In genomic region chr7:64064460-64065241, GRCm38 (mm10) we compare ENCODE assay signal across 8 mouse cellular contexts.
DNase-seq lines count a peak whose midpoint lies in the region; ATAC-seq lines count a peak whose summit lies in the region.

No protein-coding gene starts in this region.

- H3K9ac ChIP-seq in kidney, embryonic 14.5 days (ENCODE audit: low read depth, low read length): no peak overlapping the region
- no peak overlapping the region for H3K9ac ChIP-seq in heart, embryonic 15.5 days
- no peak overlapping the region for H3K9ac ChIP-seq in stomach, embryonic 15.5 days

- H3K27me3 ChIP-seq in kidney, embryonic 14.5 days (ENCODE audit: control insufficient read depth, insufficient read depth, low read length): no peaks in the 10 kb centered on the region
- no peaks in the 10 kb centered on the region for H3K27me3 ChIP-seq in heart, embryonic 15.5 days
- no peaks in the 10 kb centered on the region for H3K27me3 ChIP-seq in stomach, embryonic 15.5 days (replicated peaks)

- H3K27ac ChIP-seq in kidney, embryonic 14.5 days (ENCODE audit: low read depth, low read length): no peak overlapping the region
- peak overlapping the region; percentile 58 for H3K27ac ChIP-seq in heart, embryonic 15.5 days
- no peak overlapping the region for H3K27ac ChIP-seq in stomach, embryonic 15.5 days

- intact Hi-C loops in left cerebral cortex, postnatal 36 days (cut with DNase I): loop anchor here (5.0 to 10.0 kb wide), 3 partner anchors 90 to 312 kb away; partner anchors contain the start of genes Klf13 and Trpm1

- peak; percentile 57 for DNase-seq in kidney, adult 18-20 months
- DNase-seq in cerebellum, adult 18-20 months: peak; percentile 71 to 75
- DNase-seq in left cerebral cortex, postnatal 36 days (ENCODE audit: low spot score in 2 of 2): peak; percentile 36 to 49
- no peak for DNase-seq in embryo, embryonic 10.5 days (ENCODE audit: low spot score)
- no peak for DNase-seq in thymus, postnatal 36 days

- no peaks in the 10 kb centered on the region for H3K9me3 ChIP-seq in kidney, embryonic 14.5 days (ENCODE audit: control insufficient read depth, low read length)
- no peaks in the 10 kb centered on the region for H3K9me3 ChIP-seq in heart, embryonic 15.5 days (replicated peaks)
- no peaks in the 10 kb centered on the region for H3K9me3 ChIP-seq in stomach, embryonic 15.5 days

- no peaks in the 10 kb centered on the region for H3K4me1 ChIP-seq in kidney, embryonic 14.5 days (ENCODE audit: control insufficient read depth, insufficient read depth, low read length)
- peaks cover 13% of the 10 kb centered on the region for H3K4me1 ChIP-seq in heart, embryonic 15.5 days (replicated peaks)
- no peaks in the 10 kb centered on the region for H3K4me1 ChIP-seq in stomach, embryonic 15.5 days

- H3K36me3 ChIP-seq in kidney, embryonic 14.5 days (ENCODE audit: control insufficient read depth, insufficient read depth, low read length): no peaks in the 10 kb centered on the region
- no peaks in the 10 kb centered on the region for H3K36me3 ChIP-seq in heart, embryonic 15.5 days
- H3K36me3 ChIP-seq in stomach, embryonic 15.5 days: no peaks in the 10 kb centered on the region

- WGBS in kidney, embryonic 14.5 days: 80% methylated on average over 7 of the region's 7 CpGs
- WGBS in heart, embryonic 15.5 days: 57% methylated on average over 7 of the region's 7 CpGs
- WGBS in stomach, embryonic 15.5 days: 69% methylated on average over 7 of the region's 7 CpGs

- no peak overlapping the region for H3K4me2 ChIP-seq in kidney, embryonic 14.5 days (replicated peaks; ENCODE audit: low read depth, low read length)
- H3K4me2 ChIP-seq in heart, embryonic 15.5 days: no peak overlapping the region
- H3K4me2 ChIP-seq in stomach, embryonic 15.5 days: no peak overlapping the region

- H3K4me3 ChIP-seq in kidney, embryonic 14.5 days (ENCODE audit: low read length): no peak overlapping the region
- H3K4me3 ChIP-seq in heart, embryonic 15.5 days: no peak overlapping the region
- no peak overlapping the region for H3K4me3 ChIP-seq in stomach, embryonic 15.5 days (replicated peaks)

- no peak for ATAC-seq in kidney, embryonic 14.5 days (ENCODE audit: low FRiP score, low TSS enrichment)
- ATAC-seq in heart, embryonic 15.5 days (replicated peaks; ENCODE audit: insufficient number of reproducible peaks, insufficient read depth, low FRiP score, low read depth): peak; percentile 87
- ATAC-seq in stomach, embryonic 15.5 days (ENCODE audit: insufficient read depth, low FRiP score, low read depth): peak; percentile 35; the same call in 1 of the 2 replicates

Comparison
In these comparisons a context has a peak if more than half of its experiments do, and no peak if none do; other contexts are left out.
1. DNase-seq: peak in kidney, adult 18-20 months (single experiment), cerebellum, adult 18-20 months (2 of 2) and left cerebral cortex, postnatal 36 days (2 of 2); none in embryo, embryonic 10.5 days (single experiment) and thymus, postnatal 36 days (0 of 2).